Mouse (Mus musculus): Measurements from ENCODE around the gene Slc35c1. TPM values are rescaled to one million over a fixed set of nuclear protein-coding genes. Genes with fewer than 3 reads are reported as not detected.
A peak's percentile ranks its signal among the peaks of the same experiment; 100 is the strongest.

Gene Slc35c1
- 2.9 and 5.5 TPM in 2 replicates for polyA plus RNA-seq (2012; ENCODE audit: insufficient read depth, insufficient read length, missing spikeins)

DNA sequence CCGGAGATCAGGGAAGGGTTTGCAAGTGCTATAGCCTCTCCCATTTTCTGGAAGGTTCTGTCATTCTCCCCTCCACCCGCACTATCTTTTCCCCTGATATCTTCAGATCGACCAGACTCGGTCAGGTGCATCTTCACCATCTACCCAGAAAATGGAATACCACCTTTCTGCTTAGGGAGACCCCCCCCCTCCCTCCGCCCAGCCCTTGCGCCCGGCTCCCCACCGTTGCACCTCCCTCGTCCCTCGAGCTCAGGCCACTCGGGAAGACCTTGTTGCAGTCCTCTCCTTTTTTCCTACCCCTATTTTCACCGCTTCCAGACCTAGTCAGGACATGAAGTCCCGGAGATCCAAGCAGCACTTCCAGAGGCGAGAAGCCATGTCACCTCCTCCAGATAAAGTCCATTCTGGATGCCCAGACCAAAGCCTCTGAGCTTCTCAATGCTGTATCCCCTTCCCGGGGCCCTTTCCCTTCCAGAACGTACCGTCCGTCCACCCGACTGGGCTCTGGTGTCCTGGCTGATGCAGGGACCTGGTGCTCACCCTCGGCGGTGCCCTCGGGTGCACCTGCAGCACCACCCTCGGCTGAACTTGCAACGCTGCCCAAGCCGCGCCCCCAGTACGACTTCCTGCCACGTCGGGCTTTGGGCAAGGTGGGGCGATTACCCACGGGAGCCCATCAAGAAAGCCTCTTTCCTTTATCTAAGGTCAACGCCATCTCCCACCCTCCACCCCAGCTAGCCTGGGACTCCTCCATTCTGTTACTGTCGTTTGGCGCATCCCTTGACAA is at the start of gene Slc35c1:
TSS of gene Slc35c1 (minus strand) at position 618 of the 787 bp plus-strand sequence.
- H3K4me1 ChIP-seq (ENCODE audit: control insufficient read depth, insufficient read depth, insufficient read length, low read length) = peaks cover 32% of the 10 kb centered on the region
- H3K4me3 ChIP-seq (ENCODE audit: insufficient read depth, low read depth, low read length) = peak within 1 kb of the TSS; percentile 97
- H3K27ac ChIP-seq (replicated peaks; ENCODE audit: low read depth, low read length) = peak within 1 kb of the TSS; percentile 71

DNA sequence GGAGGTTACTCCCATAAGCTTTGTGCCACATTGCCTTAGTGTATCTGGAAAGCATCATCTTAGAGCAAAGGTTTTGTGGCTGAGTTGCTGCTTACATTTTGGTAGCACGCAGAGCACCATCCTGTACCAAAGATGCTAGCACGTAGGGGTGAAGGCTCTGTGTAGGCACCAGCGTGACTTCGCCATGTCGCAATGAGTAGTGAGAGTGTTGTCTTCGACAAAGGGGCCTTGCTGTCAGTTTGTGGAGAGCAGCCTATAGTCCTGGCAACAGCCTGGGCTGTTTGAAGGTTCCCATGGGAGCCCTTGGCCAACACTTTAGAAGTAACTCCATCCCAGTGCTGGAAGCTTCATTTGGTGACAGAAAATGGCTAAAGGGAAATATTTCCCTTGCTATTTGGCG is 45.0 kb upstream of the Slc35c1 start:
- no peaks in the 10 kb centered on the region for H3K4me1 ChIP-seq (ENCODE audit: control insufficient read depth, insufficient read depth, insufficient read length, low read length)
- no peak overlapping the region for H3K27ac ChIP-seq (replicated peaks; ENCODE audit: low read depth, low read length)
- no peak overlapping the region for H3K4me3 ChIP-seq (ENCODE audit: insufficient read depth, low read depth, low read length)

- no peak overlapping the region for H3K4me3 ChIP-seq (ENCODE audit: insufficient read depth, low read depth, low read length)
Observed at GRCm38 (mm10) chr2:92503421-92503820, 43.1 kb upstream of the Slc35c1 start.

DNA sequence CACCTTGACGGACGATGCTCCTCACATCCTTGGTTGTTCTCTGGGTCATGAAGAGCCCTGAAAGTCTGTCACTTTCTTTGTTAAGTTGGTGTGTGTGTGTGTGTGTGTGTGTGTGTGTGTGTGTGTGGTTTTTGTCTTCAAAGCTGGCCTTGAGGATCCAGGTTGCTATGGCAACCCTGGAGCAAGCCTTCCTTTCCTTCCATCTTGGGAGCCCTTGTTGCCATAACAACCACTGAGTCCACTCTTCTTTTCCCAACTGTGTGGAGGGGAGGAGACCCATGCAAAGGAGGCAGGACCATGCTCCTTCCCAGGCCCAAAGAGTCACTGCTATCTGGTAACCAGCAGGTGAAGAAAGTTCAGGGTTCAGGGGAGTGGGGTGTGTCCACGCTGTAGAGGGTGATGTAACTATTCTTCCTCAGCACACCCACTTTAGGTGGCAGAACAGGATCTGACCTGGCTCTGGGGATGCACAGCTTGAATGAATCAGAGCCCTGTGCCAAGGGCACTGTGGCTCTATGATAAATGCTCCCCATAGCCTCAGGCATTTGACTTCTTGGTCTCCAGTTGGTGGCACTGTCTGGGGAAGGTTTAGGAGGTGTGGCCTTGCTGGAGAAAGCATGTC is 39.5 kb upstream of the Slc35c1 start:
- Histone ChIP-seq H3K27ac (replicated peaks; ENCODE audit: low read depth, low read length) (no peak overlapping the region), H3K4me1 (ENCODE audit: control insufficient read depth, insufficient read depth, insufficient read length, low read length) (no peaks in the 10 kb centered on the region), H3K4me3 (ENCODE audit: insufficient read depth, low read depth, low read length) (no peak overlapping the region)

More at GRCm38 (mm10) chr2:92503421-92503820, 43.1 kb upstream of the Slc35c1 start:
- Histone ChIP-seq H3K27ac (replicated peaks; ENCODE audit: low read depth, low read length) (no peak overlapping the region), H3K4me1 (ENCODE audit: control insufficient read depth, insufficient read depth, insufficient read length, low read length) (no peaks in the 10 kb centered on the region)

DNA sequence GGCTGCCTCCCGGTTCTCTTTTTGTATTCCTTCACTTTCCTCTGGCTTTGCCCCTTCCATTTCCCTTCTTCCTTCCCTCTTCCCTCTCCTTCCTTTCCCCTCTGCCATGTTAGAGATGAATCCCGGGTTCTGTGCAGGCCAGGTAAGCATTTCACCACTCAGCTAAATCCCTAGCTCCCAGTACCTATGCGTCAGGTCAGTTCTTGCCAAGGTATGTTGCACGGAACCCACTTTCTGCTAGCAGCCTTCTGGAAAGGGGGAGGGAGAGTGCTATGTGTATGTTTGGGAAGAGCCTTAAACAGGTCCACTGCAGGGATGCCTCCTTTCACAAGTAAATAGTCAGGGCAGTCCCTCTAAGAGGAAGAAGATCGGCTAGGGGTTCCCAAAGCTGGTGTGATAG is 36.8 kb upstream of the Slc35c1 start:
- Histone ChIP-seq H3K4me3 (ENCODE audit: insufficient read depth, low read depth, low read length) (no peak overlapping the region), H3K4me1 (ENCODE audit: control insufficient read depth, insufficient read depth, insufficient read length, low read length) (no peaks in the 10 kb centered on the region), H3K27ac (replicated peaks; ENCODE audit: low read depth, low read length) (no peak overlapping the region)

GRCm38 (mm10) chr2:92496681-92497080 is 36.3 kb upstream of the Slc35c1 start:
- no peak overlapping the region for H3K4me3 ChIP-seq (ENCODE audit: insufficient read depth, low read depth, low read length)
- no peak overlapping the region for H3K27ac ChIP-seq (replicated peaks; ENCODE audit: low read depth, low read length)
- H3K4me1 ChIP-seq (ENCODE audit: control insufficient read depth, insufficient read depth, insufficient read length, low read length) = no peaks in the 10 kb centered on the region

GRCm38 (mm10) chr2:92494956-92495355 is 34.6 kb upstream of the Slc35c1 start:
- Histone ChIP-seq H3K4me1 (ENCODE audit: control insufficient read depth, insufficient read depth, insufficient read length, low read length) (peaks cover 7% of the 10 kb centered on the region; the same call in 1 of the 2 replicates), H3K27ac (replicated peaks; ENCODE audit: low read depth, low read length) (no peak overlapping the region), H3K4me3 (ENCODE audit: insufficient read depth, low read depth, low read length) (no peak overlapping the region)

DNA sequence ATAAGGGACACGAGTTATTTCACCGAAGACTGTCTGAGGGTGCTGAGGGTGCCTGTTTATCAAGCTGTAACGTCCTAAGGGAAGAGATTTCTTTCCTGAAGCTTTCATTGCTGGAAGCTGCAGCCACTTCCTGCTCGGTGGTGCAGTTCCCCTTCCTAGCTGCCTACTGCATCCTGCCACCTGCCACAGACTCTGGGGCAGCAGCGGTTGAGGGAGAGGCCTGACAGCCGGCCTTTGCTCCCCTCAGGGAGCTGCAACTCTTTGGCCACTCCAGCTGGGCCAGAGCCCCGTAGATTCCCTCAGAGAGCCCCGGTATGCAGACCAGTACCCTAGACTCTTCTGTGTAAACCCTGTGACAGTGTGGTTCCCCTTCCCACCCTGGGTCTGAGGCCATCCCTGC is 34.1 kb upstream of the Slc35c1 start:
- no peak overlapping the region for H3K4me3 ChIP-seq (ENCODE audit: insufficient read depth, low read depth, low read length)
- no peak overlapping the region for H3K27ac ChIP-seq (replicated peaks; ENCODE audit: low read depth, low read length)
- H3K4me1 ChIP-seq (ENCODE audit: control insufficient read depth, insufficient read depth, insufficient read length, low read length) = peaks cover 7% of the 10 kb centered on the region; the same call in 1 of the 2 replicates

- no peak overlapping the region for H3K27ac ChIP-seq (replicated peaks; ENCODE audit: low read depth, low read length)
- H3K4me1 ChIP-seq (ENCODE audit: control insufficient read depth, insufficient read depth, insufficient read length, low read length) = peaks cover 7% of the 10 kb centered on the region; the same call in 1 of the 2 replicates
- no peak overlapping the region for H3K4me3 ChIP-seq (ENCODE audit: insufficient read depth, low read depth, low read length)
Observed at GRCm38 (mm10) chr2:92493656-92494390, 33.5 kb upstream of the Slc35c1 start.

DNA sequence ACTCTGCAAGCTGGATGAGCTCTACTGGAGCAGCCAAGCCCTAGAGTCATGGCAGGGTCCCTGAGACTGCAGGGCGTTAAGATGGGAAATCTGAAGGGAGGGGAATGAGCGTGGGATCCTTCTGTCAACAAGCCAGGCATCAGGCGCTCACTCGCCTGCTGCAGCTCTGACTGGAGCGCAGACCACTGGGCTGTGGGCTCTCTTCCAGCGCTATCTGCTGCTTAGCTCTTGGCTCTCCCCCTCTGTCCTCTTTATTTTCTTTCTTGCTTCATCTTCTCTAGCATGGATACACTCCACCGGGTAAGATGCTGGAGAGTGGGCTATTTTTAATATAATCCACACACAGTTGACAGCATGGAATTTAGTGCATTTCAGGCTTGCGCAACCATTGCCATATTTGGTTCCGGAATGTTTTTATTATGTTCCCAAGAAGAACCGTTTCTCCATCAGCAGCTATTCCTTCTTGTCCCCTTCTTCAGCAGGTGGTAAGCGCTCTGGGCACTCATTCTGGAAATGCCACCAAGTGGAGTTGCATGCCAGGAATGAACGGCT is 31.7 kb upstream of the Slc35c1 start:
- Histone ChIP-seq H3K27ac (replicated peaks; ENCODE audit: low read depth, low read length) (no peak overlapping the region), H3K4me3 (ENCODE audit: insufficient read depth, low read depth, low read length) (no peak overlapping the region), H3K4me1 (ENCODE audit: control insufficient read depth, insufficient read depth, insufficient read length, low read length) (peaks cover 18% of the 10 kb centered on the region)

GRCm38 (mm10) chr2:92490541-92490940 is 30.2 kb upstream of the Slc35c1 start:
- Histone ChIP-seq H3K4me3 (ENCODE audit: insufficient read depth, low read depth, low read length) (no peak overlapping the region), H3K4me1 (ENCODE audit: control insufficient read depth, insufficient read depth, insufficient read length, low read length) (peaks cover 18% of the 10 kb centered on the region), H3K27ac (replicated peaks; ENCODE audit: low read depth, low read length) (peak overlapping the region; percentile 64)

- Histone ChIP-seq H3K4me1 (ENCODE audit: control insufficient read depth, insufficient read depth, insufficient read length, low read length) (peaks cover 18% of the 10 kb centered on the region), H3K27ac (replicated peaks; ENCODE audit: low read depth, low read length) (no peak overlapping the region), H3K4me3 (ENCODE audit: insufficient read depth, low read depth, low read length) (no peak overlapping the region)
Observed at GRCm38 (mm10) chr2:92487791-92488190, 27.5 kb upstream of the Slc35c1 start.

GRCm38 (mm10) chr2:92486911-92487310 is 26.6 kb upstream of the Slc35c1 start:
- Histone ChIP-seq H3K4me1 (ENCODE audit: control insufficient read depth, insufficient read depth, insufficient read length, low read length) (peaks cover 18% of the 10 kb centered on the region), H3K27ac (replicated peaks; ENCODE audit: low read depth, low read length) (no peak overlapping the region), H3K4me3 (ENCODE audit: insufficient read depth, low read depth, low read length) (no peak overlapping the region)

GRCm38 (mm10) chr2:92486403-92486802 is 26.1 kb upstream of the Slc35c1 start:
- Histone ChIP-seq H3K27ac (replicated peaks; ENCODE audit: low read depth, low read length) (no peak overlapping the region), H3K4me3 (ENCODE audit: insufficient read depth, low read depth, low read length) (no peak overlapping the region), H3K4me1 (ENCODE audit: control insufficient read depth, insufficient read depth, insufficient read length, low read length) (peaks cover 18% of the 10 kb centered on the region)

Data from brown adipose tissue, adult 24 weeks (tissue).